Mouse (Mus musculus): ENCODE results near the gene Tepsin. TPM values are rescaled to one million over a fixed set of nuclear protein-coding genes. Genes with fewer than 3 reads are reported as not detected.

The Tepsin gene
- polyA plus RNA-seq, 1 experiment from 2014 or later, result 25.3 TPM

- WGBS, result 86% methylated on average over 2 of the region's 2 CpGs
- H3K4me3 ChIP-seq, result no peak overlapping the region
- H3K36me3 ChIP-seq, result peaks cover 87% of the 10 kb centered on the region
- no peak overlapping the region for H3K27ac ChIP-seq
- no peaks in the 10 kb centered on the region for H3K9me3 ChIP-seq
- H3K4me1 ChIP-seq (replicated peaks), result peaks cover 4% of the 10 kb centered on the region; the same call in 1 of the 2 replicates
- no peaks in the 10 kb centered on the region for H3K27me3 ChIP-seq (ENCODE audit: insufficient read depth, poor library complexity, severe bottlenecking)
- DNase-seq (ENCODE audit: low spot score), result no peak
Measured at GRCm38 (mm10) chr11:120126845-120127244, 28.3 kb upstream of the Tepsin start.

- no peak for DNase-seq (ENCODE audit: low spot score)
- H3K4me3 ChIP-seq, result no peak overlapping the region
- 91% methylated on average over 12 of the region's 12 CpGs for WGBS
- no peaks in the 10 kb centered on the region for H3K27me3 ChIP-seq (ENCODE audit: insufficient read depth, poor library complexity, severe bottlenecking)
- peak overlapping the region; percentile 42; the same call in 1 of the 2 replicates for H3K27ac ChIP-seq
- H3K36me3 ChIP-seq, result peaks cover 86% of the 10 kb centered on the region
- peaks cover 9% of the 10 kb centered on the region; the same call in 1 of the 2 replicates for H3K4me1 ChIP-seq (replicated peaks)
- H3K9me3 ChIP-seq, result no peaks in the 10 kb centered on the region
Measured at GRCm38 (mm10) chr11:120122126-120122525, 23.6 kb upstream of the Tepsin start.

- Histone ChIP-seq H3K27me3 (ENCODE audit: insufficient read depth, poor library complexity, severe bottlenecking) (no peaks in the 10 kb centered on the region), H3K27ac (0 out of 2 replicates have a peak overlapping the region, but pooled peaks have one; percentile 57), H3K4me1 (replicated peaks) (peaks cover 9% of the 10 kb centered on the region; the same call in 1 of the 2 replicates), H3K9me3 (no peaks in the 10 kb centered on the region), H3K4me3 (no peak overlapping the region), H3K36me3 (peaks cover 87% of the 10 kb centered on the region)
- DNase-seq (ENCODE audit: low spot score), result peak; percentile 52
- 81% methylated on average over 17 of the region's 17 CpGs for WGBS
Measured at GRCm38 (mm10) chr11:120120642-120121420, 22.3 kb upstream of the Tepsin start.

GRCm38 (mm10) chr11:120119936-120120541 lies 21.5 kb upstream of the Tepsin start:
- DNase-seq (ENCODE audit: low spot score), result no peak
- H3K9me3 ChIP-seq, result no peaks in the 10 kb centered on the region
- peaks cover 9% of the 10 kb centered on the region; the same call in 1 of the 2 replicates for H3K4me1 ChIP-seq (replicated peaks)
- no peaks in the 10 kb centered on the region for H3K27me3 ChIP-seq (ENCODE audit: insufficient read depth, poor library complexity, severe bottlenecking)
- peak overlapping the region; percentile 25; the same call in 1 of the 2 replicates for H3K27ac ChIP-seq
- peaks cover 91% of the 10 kb centered on the region for H3K36me3 ChIP-seq
- WGBS, result 87% methylated on average over 10 of the region's 10 CpGs
- no peak overlapping the region for H3K4me3 ChIP-seq

- DNase-seq (ENCODE audit: low spot score), result no peak
- H3K36me3 ChIP-seq, result peaks cover 97% of the 10 kb centered on the region
- no peaks in the 10 kb centered on the region for H3K27me3 ChIP-seq (ENCODE audit: insufficient read depth, poor library complexity, severe bottlenecking)
- peaks cover 9% of the 10 kb centered on the region; the same call in 1 of the 2 replicates for H3K4me1 ChIP-seq (replicated peaks)
- no peaks in the 10 kb centered on the region for H3K9me3 ChIP-seq
- H3K4me3 ChIP-seq, result no peak overlapping the region
- H3K27ac ChIP-seq, result no peak overlapping the region
- 93% methylated on average over 7 of the region's 7 CpGs for WGBS
Measured at GRCm38 (mm10) chr11:120119108-120119507, 20.6 kb upstream of the Tepsin start.

- H3K27me3 ChIP-seq (ENCODE audit: insufficient read depth, poor library complexity, severe bottlenecking), result no peaks in the 10 kb centered on the region
- H3K4me3 ChIP-seq, result no peak overlapping the region
- DNase-seq (ENCODE audit: low spot score), result no peak
- H3K9me3 ChIP-seq, result no peaks in the 10 kb centered on the region
- 90% methylated on average over 2 of the region's 2 CpGs for WGBS
- H3K27ac ChIP-seq, result no peak overlapping the region
- H3K36me3 ChIP-seq, result peaks cover 99% of the 10 kb centered on the region
- peaks cover 9% of the 10 kb centered on the region; the same call in 1 of the 2 replicates for H3K4me1 ChIP-seq (replicated peaks)
Measured at GRCm38 (mm10) chr11:120117626-120118025, 19.1 kb upstream of the Tepsin start.

GRCm38 (mm10) chr11:120114488-120115215 lies 16.1 kb upstream of the Tepsin start:
- Histone ChIP-seq H3K9me3 (no peaks in the 10 kb centered on the region), H3K4me3 (no peak overlapping the region), H3K27ac (no peak overlapping the region), H3K36me3 (peaks cover 89% of the 10 kb centered on the region), H3K4me1 (replicated peaks) (peaks cover 14% of the 10 kb centered on the region; the same call in 1 of the 2 replicates), H3K27me3 (ENCODE audit: insufficient read depth, poor library complexity, severe bottlenecking) (no peaks in the 10 kb centered on the region)
- DNase-seq (ENCODE audit: low spot score), result peak; percentile 21
- 89% methylated on average over 21 of the region's 21 CpGs for WGBS

GRCm38 (mm10) chr11:120112136-120112535 lies 13.6 kb upstream of the Tepsin start:
- no peaks in the 10 kb centered on the region for H3K27me3 ChIP-seq (ENCODE audit: insufficient read depth, poor library complexity, severe bottlenecking)
- H3K36me3 ChIP-seq, result peaks cover 90% of the 10 kb centered on the region
- no peak for DNase-seq (ENCODE audit: low spot score)
- peaks cover 14% of the 10 kb centered on the region; the same call in 1 of the 2 replicates for H3K4me1 ChIP-seq (replicated peaks)
- H3K27ac ChIP-seq, result no peak overlapping the region
- H3K4me3 ChIP-seq, result no peak overlapping the region
- H3K9me3 ChIP-seq, result no peaks in the 10 kb centered on the region
- 88% methylated on average over 4 of the region's 4 CpGs for WGBS

GRCm38 (mm10) chr11:120111033-120111432 lies 12.5 kb upstream of the Tepsin start:
- no peaks in the 10 kb centered on the region for H3K27me3 ChIP-seq (ENCODE audit: insufficient read depth, poor library complexity, severe bottlenecking)
- WGBS, result 7% methylated on average over 2 of the region's 2 CpGs
- H3K4me1 ChIP-seq (replicated peaks), result peaks cover 14% of the 10 kb centered on the region; the same call in 1 of the 2 replicates
- peaks cover 89% of the 10 kb centered on the region for H3K36me3 ChIP-seq
- peak; percentile 72 for DNase-seq (ENCODE audit: low spot score)
- H3K9me3 ChIP-seq, result no peaks in the 10 kb centered on the region
- H3K4me3 ChIP-seq, result no peak overlapping the region
- no peak overlapping the region for H3K27ac ChIP-seq

- Histone ChIP-seq H3K4me1 (replicated peaks) (peaks cover 17% of the 10 kb centered on the region; the same call in 1 of the 2 replicates), H3K9me3 (no peaks in the 10 kb centered on the region), H3K27ac (no peak overlapping the region), H3K4me3 (no peak overlapping the region), H3K27me3 (ENCODE audit: insufficient read depth, poor library complexity, severe bottlenecking) (no peaks in the 10 kb centered on the region), H3K36me3 (peaks cover 89% of the 10 kb centered on the region)
- WGBS, result 72% methylated on average over 7 of the region's 7 CpGs
- no peak for DNase-seq (ENCODE audit: low spot score)
Measured at GRCm38 (mm10) chr11:120110554-120110953, 12.0 kb upstream of the Tepsin start.

GRCm38 (mm10) chr11:120109558-120110210 lies 11.2 kb upstream of the Tepsin start:
- H3K27me3 ChIP-seq (ENCODE audit: insufficient read depth, poor library complexity, severe bottlenecking), result no peaks in the 10 kb centered on the region
- H3K27ac ChIP-seq, result no peak overlapping the region
- H3K36me3 ChIP-seq, result peaks cover 89% of the 10 kb centered on the region
- H3K4me3 ChIP-seq, result no peak overlapping the region
- no peaks in the 10 kb centered on the region for H3K9me3 ChIP-seq
- DNase-seq (ENCODE audit: low spot score), result no peak
- H3K4me1 ChIP-seq (replicated peaks), result peaks cover 17% of the 10 kb centered on the region; the same call in 1 of the 2 replicates
- 73% methylated on average over 14 of the region's 14 CpGs for WGBS

GRCm38 (mm10) chr11:120107796-120108195 lies 9.3 kb upstream of the Tepsin start:
- no peak for DNase-seq (ENCODE audit: low spot score)
- Histone ChIP-seq H3K36me3 (peaks cover 87% of the 10 kb centered on the region), H3K4me1 (replicated peaks) (peaks cover 17% of the 10 kb centered on the region; the same call in 1 of the 2 replicates), H3K27ac (no peak overlapping the region), H3K9me3 (no peaks in the 10 kb centered on the region), H3K4me3 (no peak overlapping the region), H3K27me3 (ENCODE audit: insufficient read depth, poor library complexity, severe bottlenecking) (no peaks in the 10 kb centered on the region)
- WGBS, result 83% methylated on average over 9 of the region's 9 CpGs

All from hindbrain, embryonic 10.5 days (tissue).